Mouse (Mus musculus) embryonic facial prominence, embryonic 15.5 days (tissue): Measurements from ENCODE around the gene Wbp2. TPM values are rescaled to one million over a fixed set of nuclear protein-coding genes. Genes with fewer than 3 reads are reported as not detected.

Experiments used
- ATAC-seq: fragments of 200-750 bp; cut with Nextera tagmentation; 2 replicates; pipeline ENCODE4 v1.8.0; 2017; ENCODE audit warnings: low read depth, moderate TSS enrichment; ENCODE audit not compliant: insufficient number of reproducible peaks, low FRiP score, low TSS enrichment
- H3K27ac ChIP-seq: fragments of 300-500 bp; sonication (generic); replicated peaks from 2 replicates; pipeline ENCODE4 v1.5.1; 2015; ENCODE audit warnings: mild to moderate bottlenecking, inconsistent platforms
- H3K27me3 ChIP-seq: fragments of 300-500 bp; sonication (generic); 2 replicates; pipeline ENCODE4 v1.6.1; 2015; ENCODE audit warnings: inconsistent platforms
- H3K36me3 ChIP-seq: fragments of 300-500 bp; sonication (generic); 2 replicates; pipeline ENCODE4 v1.6.1; 2015; ENCODE audit warnings: mild to moderate bottlenecking, inconsistent platforms
- H3K4me1 ChIP-seq: fragments of 300-500 bp; sonication (generic); 2 replicates; pipeline ENCODE4 v1.6.1; 2015; ENCODE audit warnings: inconsistent platforms
- H3K4me2 ChIP-seq: fragments of 300-500 bp; sonication (generic); replicated peaks from 2 replicates; pipeline ENCODE4 v1.6.1; 2015; ENCODE audit warnings: mild to moderate bottlenecking, inconsistent platforms
- H3K4me3 ChIP-seq: fragments of 300-500 bp; sonication (generic); replicated peaks from 2 replicates; pipeline ENCODE4 v1.5.1; 2015; ENCODE audit warnings: mild to moderate bottlenecking, inconsistent platforms
- H3K9ac ChIP-seq: fragments of 300-500 bp; sonication (generic); 2 replicates; pipeline ENCODE4 v1.6.1; 2015; ENCODE audit warnings: inconsistent platforms
- H3K9me3 ChIP-seq: fragments of 300-500 bp; sonication (generic); replicated peaks from 2 replicates; pipeline ENCODE4 v1.6.1; 2016; ENCODE audit warnings: inconsistent platforms
- WGBS: fragments of 180-500 bp; shearing (Covaris S2); methylation state at CpG from one replicate; pipeline ENCODE4 v1.1.7; 2015; 5-methylcytosine and 5-hydroxymethylcytosine counted together
- polyA plus RNA-seq: library from polyadenylated mRNA; unstranded; fragments of >200 nt; fragmentation: Nextera tagmentation; extraction: Ambion mirVana; gene quantifications from 2 replicates; pipeline ENCODE4 v1.2.1, GENCODE M21; 2015

Wbp2 gene
- polyA plus RNA-seq, 1 experiment from 2014 or later = 90.8 TPM

GRCm38 (mm10) chr11:116059691-116060025 lies 27.1 kb downstream of the Wbp2 start:
- 0 out of 2 replicates have a peak, but pooled peaks cover 5% of the 10 kb centered on the region for H3K4me1 ChIP-seq

GRCm38 (mm10) chr11:116058868-116059690 lies 27.7 kb downstream of the Wbp2 start:
- Histone ChIP-seq H3K4me1 (0 out of 2 replicates have a peak, but pooled peaks cover 5% of the 10 kb centered on the region), H3K4me3 (no peak overlapping the region), H3K4me2 (no peak overlapping the region), H3K36me3 (peaks cover 79% of the 10 kb centered on the region), H3K27me3 (no peaks in the 10 kb centered on the region), H3K27ac (no peak overlapping the region), H3K9ac (no peak overlapping the region), H3K9me3 (no peaks in the 10 kb centered on the region)
- WGBS = 87% methylated on average over 17 of the region's 17 CpGs
- no peak for ATAC-seq

More at GRCm38 (mm10) chr11:116059691-116060025, 27.1 kb downstream of the Wbp2 start:
- H3K4me3 ChIP-seq = no peak overlapping the region
- peaks cover 73% of the 10 kb centered on the region for H3K36me3 ChIP-seq
- no peaks in the 10 kb centered on the region for H3K9me3 ChIP-seq
- no peak for ATAC-seq
- no peak overlapping the region for H3K27ac ChIP-seq
- 93% methylated on average over 11 of the region's 11 CpGs for WGBS
- H3K27me3 ChIP-seq = no peaks in the 10 kb centered on the region
- H3K9ac ChIP-seq = no peak overlapping the region
- H3K4me2 ChIP-seq = no peak overlapping the region

GRCm38 (mm10) chr11:116058022-116058614 lies 28.7 kb downstream of the Wbp2 start:
- Histone ChIP-seq H3K27ac (no peak overlapping the region), H3K36me3 (peaks cover 88% of the 10 kb centered on the region), H3K9me3 (no peaks in the 10 kb centered on the region), H3K4me3 (no peak overlapping the region), H3K4me1 (0 out of 2 replicates have a peak, but pooled peaks cover under 1% of the 10 kb centered on the region), H3K27me3 (no peaks in the 10 kb centered on the region), H3K4me2 (no peak overlapping the region), H3K9ac (no peak overlapping the region)
- WGBS = 55% methylated on average over 12 of the region's 12 CpGs
- ATAC-seq = no peak

- 89% methylated on average over 4 of the region's 4 CpGs for WGBS
- no peak for ATAC-seq
- H3K4me3 ChIP-seq = no peak overlapping the region
- no peak overlapping the region for H3K27ac ChIP-seq
- H3K4me2 ChIP-seq = no peak overlapping the region
- H3K27me3 ChIP-seq = no peaks in the 10 kb centered on the region
- H3K9ac ChIP-seq = no peak overlapping the region
- H3K9me3 ChIP-seq = no peaks in the 10 kb centered on the region
- no peaks in the 10 kb centered on the region for H3K4me1 ChIP-seq
- peaks cover 93% of the 10 kb centered on the region for H3K36me3 ChIP-seq
Observed at GRCm38 (mm10) chr11:116057237-116057881, 29.4 kb downstream of the Wbp2 start.

GRCm38 (mm10) chr11:116055873-116056272 lies 30.9 kb downstream of the Wbp2 start:
- Histone ChIP-seq H3K9me3 (no peaks in the 10 kb centered on the region), H3K9ac (no peak overlapping the region), H3K4me1 (no peaks in the 10 kb centered on the region), H3K27me3 (no peaks in the 10 kb centered on the region), H3K27ac (no peak overlapping the region), H3K4me2 (no peak overlapping the region), H3K36me3 (peaks cover 95% of the 10 kb centered on the region), H3K4me3 (no peak overlapping the region)
- 90% methylated on average over 11 of the region's 11 CpGs for WGBS
- no peak for ATAC-seq

GRCm38 (mm10) chr11:116053510-116054229 lies 33.1 kb downstream of the Wbp2 start:
- H3K9ac ChIP-seq = no peak overlapping the region
- H3K27me3 ChIP-seq = no peaks in the 10 kb centered on the region
- H3K27ac ChIP-seq = no peak overlapping the region
- whole genome bisulfite sequencing = 91% methylated on average over 9 of the region's 9 CpGs
- ATAC-seq = no peak
- no peak overlapping the region for H3K4me3 ChIP-seq
- no peaks in the 10 kb centered on the region; the same call in 1 of the 2 replicates for H3K9me3 ChIP-seq
- H3K4me1 ChIP-seq = no peaks in the 10 kb centered on the region
- H3K4me2 ChIP-seq = no peak overlapping the region
- H3K36me3 ChIP-seq = peaks cover 95% of the 10 kb centered on the region

GRCm38 (mm10) chr11:116050196-116050595 lies 36.6 kb downstream of the Wbp2 start:
- Histone ChIP-seq H3K9me3 (no peaks in the 10 kb centered on the region; the same call in 1 of the 2 replicates), H3K9ac (no peak overlapping the region), H3K4me2 (no peak overlapping the region), H3K4me1 (no peaks in the 10 kb centered on the region), H3K36me3 (peaks cover 92% of the 10 kb centered on the region), H3K27me3 (no peaks in the 10 kb centered on the region), H3K4me3 (no peak overlapping the region), H3K27ac (no peak overlapping the region)
- 81% methylated on average over 4 of the region's 4 CpGs for WGBS
- no peak for ATAC-seq

GRCm38 (mm10) chr11:116049610-116050009 lies 37.2 kb downstream of the Wbp2 start:
- H3K27ac ChIP-seq = no peak overlapping the region
- no peak overlapping the region for H3K4me2 ChIP-seq
- H3K4me1 ChIP-seq = no peaks in the 10 kb centered on the region
- ATAC-seq = no peak
- WGBS = 71% methylated on average over 2 of the region's 2 CpGs
- no peak overlapping the region for H3K9ac ChIP-seq
- H3K36me3 ChIP-seq = peaks cover 87% of the 10 kb centered on the region
- no peak overlapping the region for H3K4me3 ChIP-seq
- no peaks in the 10 kb centered on the region for H3K27me3 ChIP-seq
- H3K9me3 ChIP-seq = no peaks in the 10 kb centered on the region; the same call in 1 of the 2 replicates

- ATAC-seq = no peak
- no peak overlapping the region for H3K4me3 ChIP-seq
- H3K4me1 ChIP-seq = no peaks in the 10 kb centered on the region
- H3K9me3 ChIP-seq = no peaks in the 10 kb centered on the region; the same call in 1 of the 2 replicates
- no peaks in the 10 kb centered on the region for H3K27me3 ChIP-seq
- peaks cover 68% of the 10 kb centered on the region for H3K36me3 ChIP-seq
- 96% methylated on average over 6 of the region's 6 CpGs for WGBS
- H3K9ac ChIP-seq = no peak overlapping the region
- no peak overlapping the region for H3K27ac ChIP-seq
- no peak overlapping the region for H3K4me2 ChIP-seq
Observed at GRCm38 (mm10) chr11:116045173-116045572, 41.6 kb downstream of the Wbp2 start.

GRCm38 (mm10) chr11:116043286-116043685 lies 43.5 kb downstream of the Wbp2 start:
- Histone ChIP-seq H3K36me3 (peaks cover 66% of the 10 kb centered on the region), H3K4me1 (no peaks in the 10 kb centered on the region), H3K4me2 (no peak overlapping the region), H3K27me3 (no peaks in the 10 kb centered on the region), H3K4me3 (no peak overlapping the region), H3K9ac (no peak overlapping the region), H3K27ac (no peak overlapping the region), H3K9me3 (no peaks in the 10 kb centered on the region)
- no peak for ATAC-seq
- WGBS = 98% methylated on average over 1 of the region's 1 CpGs
